Mouse (Mus musculus): ENCODE measurements around the gene Akr1c6. TPM values are rescaled to one million over a fixed set of nuclear protein-coding genes. Genes with fewer than 3 reads are reported as not detected.
"Not testable (repeated sequence)": the region's sequence is repeated elsewhere in the genome, so short reads cannot be mapped to it uniquely, and the experiment has no call there.

Akr1c6 gene
- not detected in 2 replicates for polyA plus RNA-seq (2016; fragmentation: Nextera tagmentation; extraction: Ambion mirVana)

- Histone ChIP-seq H3K9me3 (replicated peaks) (no peaks in the 10 kb centered on the region), H3K36me3 (no peaks in the 10 kb centered on the region), H3K27ac (no peak within 1 kb of the TSS), H3K4me1 (no peaks in the 10 kb centered on the region), H3K27me3 (ENCODE audit: low read depth, poor library complexity, severe bottlenecking) (no peaks in the 10 kb centered on the region), H3K4me3 (no peak within 1 kb of the TSS)
- DNase-seq (ENCODE audit: low spot score), result no peak
Observed at GRCm38 (mm10) chr13:4434006-4434405, at the start of gene Akr1c6. Gene Akr1c6 (plus strand): TSS chr13:4434306.

DNA sequence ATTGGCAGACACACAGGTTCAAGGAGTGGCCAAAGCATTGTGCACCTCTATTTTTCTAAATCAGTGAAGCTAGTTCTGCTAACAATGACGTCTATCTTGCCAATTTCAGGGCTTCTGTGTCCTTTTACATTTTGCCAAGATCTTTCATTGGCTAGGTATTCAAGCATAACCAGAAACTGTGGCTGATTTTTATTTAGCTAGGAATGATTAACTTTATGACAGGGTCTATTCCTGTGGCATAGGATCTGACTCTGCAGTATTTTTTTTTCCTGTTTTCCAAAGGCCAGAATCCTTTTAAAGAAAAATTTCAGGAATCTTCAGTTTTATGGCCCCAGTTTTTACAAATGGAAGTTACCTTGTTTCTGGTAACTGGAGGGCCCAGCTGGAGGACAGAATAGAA lies 49.2 kb upstream of the Akr1c6 start:
- Histone ChIP-seq H3K27me3 (ENCODE audit: low read depth, poor library complexity, severe bottlenecking) (no peaks in the 10 kb centered on the region), H3K27ac (no peak overlapping the region), H3K4me3 (no peak overlapping the region), H3K36me3 (no peaks in the 10 kb centered on the region), H3K4me1 (no peaks in the 10 kb centered on the region), H3K9me3 (replicated peaks) (no peaks in the 10 kb centered on the region)
- WGBS, result 79% methylated on average over 1 of the region's 1 CpGs
- DNase-seq (ENCODE audit: low spot score), result no peak

GRCm38 (mm10) chr13:4385541-4385940 lies 48.6 kb upstream of the Akr1c6 start:
- DNase-seq (ENCODE audit: low spot score), result no peak
- no peaks in the 10 kb centered on the region for H3K36me3 ChIP-seq
- no peak overlapping the region for H3K27ac ChIP-seq
- H3K4me3 ChIP-seq, result no peak overlapping the region
- H3K9me3 ChIP-seq (replicated peaks), result no peaks in the 10 kb centered on the region
- no peaks in the 10 kb centered on the region for H3K4me1 ChIP-seq
- H3K27me3 ChIP-seq (ENCODE audit: low read depth, poor library complexity, severe bottlenecking), result no peaks in the 10 kb centered on the region

GRCm38 (mm10) chr13:4388762-4389446 lies 45.2 kb upstream of the Akr1c6 start:
- H3K27ac ChIP-seq, result no peak overlapping the region
- H3K9me3 ChIP-seq (replicated peaks), result no peaks in the 10 kb centered on the region
- no peaks in the 10 kb centered on the region for H3K27me3 ChIP-seq (ENCODE audit: low read depth, poor library complexity, severe bottlenecking)
- H3K36me3 ChIP-seq, result no peaks in the 10 kb centered on the region
- H3K4me1 ChIP-seq, result no peaks in the 10 kb centered on the region
- DNase-seq (ENCODE audit: low spot score), result no peak
- 93% methylated on average over 2 of the region's 2 CpGs for WGBS
- no peak overlapping the region for H3K4me3 ChIP-seq

DNA sequence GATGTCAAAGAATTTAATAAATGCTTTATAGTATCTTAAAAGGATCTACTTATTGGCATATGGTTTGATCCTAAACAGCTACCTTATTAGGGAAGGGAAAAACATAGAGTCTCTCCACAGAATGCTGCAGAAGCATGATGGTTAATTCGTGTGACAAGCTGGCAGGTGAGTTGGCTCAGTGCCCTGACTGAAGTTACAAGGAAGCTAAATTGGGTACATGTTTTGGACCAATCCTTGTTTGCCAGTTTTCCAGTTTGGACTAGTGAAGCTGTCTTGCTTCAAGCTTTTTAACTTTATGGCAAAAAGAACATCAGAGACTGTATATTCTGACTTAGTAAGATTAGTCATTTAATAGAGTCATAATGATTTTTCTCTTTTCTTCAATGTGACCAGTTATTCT lies 33.7 kb upstream of the Akr1c6 start:
- not testable (repeated sequence) for H3K4me1 ChIP-seq; H3K27me3 ChIP-seq (ENCODE audit: low read depth, poor library complexity, severe bottlenecking); H3K4me3 ChIP-seq; H3K27ac ChIP-seq; H3K36me3 ChIP-seq; DNase-seq (ENCODE audit: low spot score); H3K9me3 ChIP-seq (replicated peaks)
- 83% methylated on average over 1 of the region's 1 CpGs for WGBS

GRCm38 (mm10) chr13:4400831-4401230 lies 33.3 kb upstream of the Akr1c6 start:
- H3K36me3 ChIP-seq, result no peaks in the 10 kb centered on the region
- no peaks in the 10 kb centered on the region for H3K27me3 ChIP-seq (ENCODE audit: low read depth, poor library complexity, severe bottlenecking)
- no peak for DNase-seq (ENCODE audit: low spot score)
- H3K4me3 ChIP-seq, result no peak overlapping the region
- H3K9me3 ChIP-seq (replicated peaks), result no peaks in the 10 kb centered on the region
- H3K4me1 ChIP-seq, result no peaks in the 10 kb centered on the region
- no peak overlapping the region for H3K27ac ChIP-seq
- WGBS, result 93% methylated on average over 2 of the region's 2 CpGs

DNA sequence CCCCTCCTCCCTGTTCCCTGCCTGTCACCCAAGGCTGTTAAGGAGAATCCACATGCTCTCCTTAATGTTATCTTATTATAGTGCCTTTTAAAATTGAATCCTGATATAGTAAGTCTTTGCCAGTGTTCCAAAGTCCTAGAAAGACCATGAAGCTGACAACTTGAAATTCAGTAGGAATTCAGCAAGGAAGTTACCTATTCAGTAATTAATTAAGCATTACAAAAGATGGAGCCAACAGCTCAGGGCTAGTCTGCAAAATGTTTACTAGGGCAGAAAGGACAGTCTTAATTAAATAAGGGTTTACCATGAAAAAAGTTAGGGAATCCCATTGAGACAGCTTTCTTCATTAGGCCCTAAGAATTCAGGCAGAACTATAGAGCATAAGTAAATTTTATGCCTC lies 31.9 kb upstream of the Akr1c6 start:
- DNase-seq (ENCODE audit: low spot score), result no peak
- Histone ChIP-seq H3K27me3 (ENCODE audit: low read depth, poor library complexity, severe bottlenecking) (no peaks in the 10 kb centered on the region), H3K36me3 (no peaks in the 10 kb centered on the region), H3K4me1 (no peaks in the 10 kb centered on the region), H3K9me3 (replicated peaks) (no peaks in the 10 kb centered on the region), H3K27ac (no peak overlapping the region), H3K4me3 (no peak overlapping the region)

GRCm38 (mm10) chr13:4404726-4405125 lies 29.4 kb upstream of the Akr1c6 start:
- DNase-seq (ENCODE audit: low spot score), result no peak
- H3K27ac ChIP-seq, result no peak overlapping the region
- H3K4me3 ChIP-seq, result no peak overlapping the region
- no peaks in the 10 kb centered on the region for H3K27me3 ChIP-seq (ENCODE audit: low read depth, poor library complexity, severe bottlenecking)
- no peaks in the 10 kb centered on the region for H3K9me3 ChIP-seq (replicated peaks)
- no peaks in the 10 kb centered on the region for H3K4me1 ChIP-seq
- no peaks in the 10 kb centered on the region for H3K36me3 ChIP-seq

DNA sequence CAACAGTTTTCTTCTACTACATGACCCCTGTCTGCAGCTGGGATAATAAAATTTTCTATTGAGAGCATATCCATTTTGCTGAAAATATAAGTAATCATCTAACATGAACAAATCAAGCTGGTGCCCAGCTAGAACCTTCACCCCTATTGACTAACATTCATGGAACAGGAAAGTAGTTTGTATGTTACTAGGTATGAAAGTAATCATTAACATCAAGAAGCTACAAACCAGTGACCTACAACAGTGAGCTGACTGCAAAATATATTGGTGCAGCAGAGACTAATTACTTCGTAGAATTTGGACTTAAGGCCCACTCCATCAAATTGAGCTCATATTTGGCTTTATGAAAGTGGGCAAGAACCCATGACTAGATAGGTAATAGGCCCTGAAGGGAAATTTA lies 27.3 kb upstream of the Akr1c6 start:
- Histone ChIP-seq H3K27me3 (ENCODE audit: low read depth, poor library complexity, severe bottlenecking) (no peaks in the 10 kb centered on the region), H3K4me1 (no peaks in the 10 kb centered on the region), H3K27ac (no peak overlapping the region), H3K9me3 (replicated peaks) (no peaks in the 10 kb centered on the region), H3K36me3 (no peaks in the 10 kb centered on the region), H3K4me3 (no peak overlapping the region)
- DNase-seq (ENCODE audit: low spot score), result no peak
- 90% methylated on average over 1 of the region's 1 CpGs for WGBS

- H3K9me3 ChIP-seq (replicated peaks), result no peaks in the 10 kb centered on the region
- no peaks in the 10 kb centered on the region for H3K27me3 ChIP-seq (ENCODE audit: low read depth, poor library complexity, severe bottlenecking)
- 94% methylated on average over 2 of the region's 2 CpGs for WGBS
- no peaks in the 10 kb centered on the region for H3K4me1 ChIP-seq
- no peaks in the 10 kb centered on the region for H3K36me3 ChIP-seq
- no peak overlapping the region for H3K4me3 ChIP-seq
- no peak for DNase-seq (ENCODE audit: low spot score)
- no peak overlapping the region for H3K27ac ChIP-seq
Observed at GRCm38 (mm10) chr13:4428558-4428957, 5.5 kb upstream of the Akr1c6 start.

GRCm38 (mm10) chr13:4429034-4429433 lies 5.1 kb upstream of the Akr1c6 start:
- Histone ChIP-seq H3K36me3 (no peaks in the 10 kb centered on the region), H3K27me3 (ENCODE audit: low read depth, poor library complexity, severe bottlenecking) (no peaks in the 10 kb centered on the region), H3K27ac (no peak overlapping the region), H3K4me1 (no peaks in the 10 kb centered on the region), H3K9me3 (replicated peaks) (no peaks in the 10 kb centered on the region), H3K4me3 (no peak overlapping the region)
- DNase-seq (ENCODE audit: low spot score), result no peak
- WGBS, result 84% methylated on average over 2 of the region's 2 CpGs

DNA sequence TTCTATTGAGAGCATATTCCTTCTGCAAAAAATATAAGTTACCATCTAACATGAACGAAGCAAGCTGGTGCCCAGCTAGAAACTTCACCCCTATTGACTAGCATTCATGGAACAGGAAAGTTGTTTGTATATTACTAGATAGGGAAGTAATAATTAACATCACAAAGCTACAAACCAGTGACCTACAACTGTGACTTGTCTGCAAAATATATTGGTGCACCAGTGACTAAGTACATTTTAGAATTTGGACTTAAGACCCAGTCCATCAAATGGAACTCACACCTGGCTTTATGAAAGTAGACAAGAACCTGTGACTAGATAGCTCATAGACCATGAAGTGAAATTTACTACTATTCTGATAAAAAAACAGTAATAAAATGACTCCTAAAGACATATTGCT lies 3.0 kb upstream of the Akr1c6 start:
- Histone ChIP-seq H3K27me3 (ENCODE audit: low read depth, poor library complexity, severe bottlenecking) (no peaks in the 10 kb centered on the region), H3K9me3 (replicated peaks) (no peaks in the 10 kb centered on the region), H3K27ac (no peak overlapping the region), H3K4me1 (no peaks in the 10 kb centered on the region), H3K36me3 (no peaks in the 10 kb centered on the region), H3K4me3 (no peak overlapping the region)
- 81% methylated on average over 1 of the region's 1 CpGs for WGBS
- no peak for DNase-seq (ENCODE audit: low spot score)

GRCm38 (mm10) chr13:4465641-4466040 lies 31.5 kb downstream of the Akr1c6 start:
- Histone ChIP-seq H3K27me3 (ENCODE audit: low read depth, poor library complexity, severe bottlenecking) (no peaks in the 10 kb centered on the region), H3K27ac (no peak overlapping the region), H3K36me3 (no peaks in the 10 kb centered on the region), H3K4me1 (no peaks in the 10 kb centered on the region), H3K9me3 (replicated peaks) (no peaks in the 10 kb centered on the region), H3K4me3 (no peak overlapping the region)
- no peak for DNase-seq (ENCODE audit: low spot score)
- 86% methylated on average over 2 of the region's 2 CpGs for WGBS

- WGBS, result 68% methylated on average over 1 of the region's 1 CpGs
- DNase-seq (ENCODE audit: low spot score), result no peak
Observed at GRCm38 (mm10) chr13:4467896-4468295, 33.8 kb downstream of the Akr1c6 start.

More at GRCm38 (mm10) chr13:4467896-4468295, 33.8 kb downstream of the Akr1c6 start:
- Histone ChIP-seq H3K4me3 (no peak overlapping the region), H3K27me3 (ENCODE audit: low read depth, poor library complexity, severe bottlenecking) (no peaks in the 10 kb centered on the region), H3K27ac (no peak overlapping the region), H3K9me3 (replicated peaks) (no peaks in the 10 kb centered on the region), H3K4me1 (no peaks in the 10 kb centered on the region), H3K36me3 (no peaks in the 10 kb centered on the region)
